Mouse (Mus musculus) limb, embryonic 12.5 days (tissue): ENCODE measurements at regions not wholly inside any gene's neighbourhood (a gene's known extent, or its start where the extent isn't known, plus 50 kb on each side); places are given as distances from the start of the nearest gene placed in this dataset.
A peak's percentile ranks its signal among the peaks of the same experiment; 100 is the strongest.

Experiments
- ATAC-seq: fragments of 200-750 bp; cut with Nextera tagmentation; 2 replicates; pipeline ENCODE4 v1.8.0; 2017; ENCODE audit warnings: low read depth, moderate TSS enrichment; ENCODE audit not compliant: insufficient number of reproducible peaks, insufficient read depth, low FRiP score, low TSS enrichment
- H3K27ac ChIP-seq: fragments of 300-500 bp; sonication (generic); 2 replicates; pipeline ENCODE4 v1.5.1; 2016; ENCODE audit warnings: mild to moderate bottlenecking, moderate library complexity
- H3K27me3 ChIP-seq: fragments of 300-500 bp; sonication (generic); 2 replicates; pipeline ENCODE4 v1.6.1; 2016; ENCODE audit warnings: mild to moderate bottlenecking, moderate library complexity
- H3K36me3 ChIP-seq: fragments of 300-500 bp; sonication (generic); 2 replicates; pipeline ENCODE4 v1.6.1; 2016; ENCODE audit warnings: mild to moderate bottlenecking, moderate library complexity
- H3K4me1 ChIP-seq: fragments of 300-500 bp; sonication (generic); replicated peaks from 2 replicates; pipeline ENCODE4 v1.6.1; 2016
- H3K4me2 ChIP-seq: fragments of 300-500 bp; sonication (generic); 2 replicates; pipeline ENCODE4 v1.6.1; 2016; ENCODE audit warnings: mild to moderate bottlenecking, moderate library complexity
- H3K4me3 ChIP-seq: fragments of 300-500 bp; sonication (generic); replicated peaks from 2 replicates; pipeline ENCODE4 v1.5.1; 2016; ENCODE audit warnings: mild to moderate bottlenecking
- H3K9ac ChIP-seq: fragments of 300-500 bp; sonication (generic); replicated peaks from 2 replicates; pipeline ENCODE4 v1.6.1; 2016; ENCODE audit warnings: mild to moderate bottlenecking, moderate library complexity
- H3K9me3 ChIP-seq: fragments of 300-500 bp; sonication (generic); 2 replicates; pipeline ENCODE4 v1.6.1; 2016; ENCODE audit warnings: mild to moderate bottlenecking, moderate library complexity
- WGBS: fragments of 180-500 bp; shearing (Covaris S2); methylation state at CpG from one replicate; pipeline ENCODE4 v1.1.7; 2016; 5-methylcytosine and 5-hydroxymethylcytosine counted together

- no peak overlapping the region for H3K4me3 ChIP-seq
- ATAC-seq, result no peak
- H3K4me1 ChIP-seq, result peaks cover 16% of the 10 kb centered on the region
- WGBS, result 86% methylated on average over 4 of the region's 4 CpGs
- H3K36me3 ChIP-seq, result no peaks in the 10 kb centered on the region
- no peaks in the 10 kb centered on the region for H3K9me3 ChIP-seq
- H3K9ac ChIP-seq, result no peak overlapping the region
- no peak overlapping the region for H3K4me2 ChIP-seq
- H3K27ac ChIP-seq, result no peak overlapping the region
- peaks cover 37% of the 10 kb centered on the region for H3K27me3 ChIP-seq
These were observed 628.9 kb downstream of the Zfp706 start for GRCm38 (mm10) chr15:36378640-36379039.

DNA sequence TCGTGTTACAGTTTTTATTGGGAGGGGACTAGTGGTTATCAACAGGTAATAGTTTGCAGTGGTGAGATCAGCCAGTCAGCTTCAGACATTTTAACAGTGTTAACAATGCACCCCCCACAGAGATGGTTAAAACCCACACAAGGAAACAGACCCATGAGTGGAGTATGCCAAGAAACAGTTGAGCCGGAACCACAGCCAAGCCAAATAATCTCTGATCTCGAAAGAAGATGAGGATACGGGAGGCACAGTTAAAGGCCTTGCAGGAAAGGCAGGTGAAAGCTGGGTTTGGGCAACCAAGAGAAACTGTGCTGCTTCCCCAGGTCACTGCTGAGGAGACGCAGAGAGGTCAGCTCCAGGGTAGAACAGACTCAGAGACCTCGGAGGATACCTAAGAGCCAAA is 631.0 kb downstream of the Zfp706 start:
- H3K36me3 ChIP-seq, result no peaks in the 10 kb centered on the region
- no peaks in the 10 kb centered on the region for H3K9me3 ChIP-seq
- H3K9ac ChIP-seq, result no peak overlapping the region
- peaks cover 23% of the 10 kb centered on the region for H3K27me3 ChIP-seq
- H3K4me1 ChIP-seq, result peaks cover 20% of the 10 kb centered on the region
- H3K4me3 ChIP-seq, result no peak overlapping the region
- no peak for ATAC-seq
- H3K4me2 ChIP-seq, result no peak overlapping the region
- no peak overlapping the region for H3K27ac ChIP-seq
- WGBS, result 77% methylated on average over 6 of the region's 6 CpGs

- Histone ChIP-seq H3K36me3 (no peaks in the 10 kb centered on the region), H3K27me3 (peaks cover 13% of the 10 kb centered on the region), H3K4me1 (peaks cover 16% of the 10 kb centered on the region), H3K4me2 (peak overlapping the region; percentile 73), H3K4me3 (peak overlapping the region; percentile 42; the same call in 1 of the 2 replicates), H3K9me3 (no peaks in the 10 kb centered on the region), H3K9ac (no peak overlapping the region), H3K27ac (no peak overlapping the region)
- no peak for ATAC-seq
- 3% methylated on average over 1 of the region's 1 CpGs for WGBS
These were observed 632.1 kb downstream of the Zfp706 start for GRCm38 (mm10) chr15:36375549-36375885.

GRCm38 (mm10) chr15:36374732-36375548 is 632.6 kb downstream of the Zfp706 start:
- Histone ChIP-seq H3K4me1 (peaks cover 16% of the 10 kb centered on the region), H3K4me2 (peak overlapping the region; percentile 73), H3K9me3 (no peaks in the 10 kb centered on the region), H3K27me3 (peaks cover 11% of the 10 kb centered on the region; the same call in 1 of the 2 replicates), H3K36me3 (no peaks in the 10 kb centered on the region), H3K9ac (peak overlapping the region; percentile 40; the same call in 1 of the 2 replicates), H3K4me3 (peak overlapping the region; percentile 42), H3K27ac (no peak overlapping the region)
- ATAC-seq, result peak; percentile 47; the same call in 1 of the 2 replicates
- 3% methylated on average over 20 of the region's 20 CpGs for WGBS

- ATAC-seq, result no peak
- Histone ChIP-seq H3K4me3 (peak overlapping the region; percentile 42), H3K9ac (peak overlapping the region; percentile 40; the same call in 1 of the 2 replicates), H3K36me3 (no peaks in the 10 kb centered on the region), H3K4me1 (peaks cover 16% of the 10 kb centered on the region), H3K27ac (no peak overlapping the region), H3K9me3 (no peaks in the 10 kb centered on the region), H3K4me2 (peak overlapping the region; percentile 73), H3K27me3 (peaks cover 11% of the 10 kb centered on the region; the same call in 1 of the 2 replicates)
- WGBS, result 12% methylated on average over 11 of the region's 11 CpGs
These were observed 633.5 kb downstream of the Zfp706 start for GRCm38 (mm10) chr15:36373900-36374611.

DNA sequence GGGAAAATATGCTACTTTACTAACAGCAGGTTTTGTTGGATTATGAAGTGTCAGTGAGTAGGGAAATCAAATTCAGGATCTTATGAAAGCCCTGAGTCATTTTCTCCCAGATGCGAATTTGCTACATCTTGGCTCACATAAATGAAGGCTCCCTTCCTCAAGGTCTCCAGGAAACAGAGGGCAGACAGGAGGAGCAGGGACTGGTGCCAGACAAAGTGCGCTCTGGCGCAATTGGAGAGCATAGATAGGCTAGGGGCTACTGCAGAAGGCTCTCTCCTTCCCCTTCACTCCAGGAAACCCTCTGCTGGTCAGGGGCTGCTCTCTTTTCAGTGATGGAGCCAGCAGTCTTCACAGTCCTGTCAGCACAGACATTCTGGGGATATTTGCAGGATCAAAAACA is 634.1 kb downstream of the Zfp706 start:
- Histone ChIP-seq H3K27me3 (peaks cover 7% of the 10 kb centered on the region; the same call in 1 of the 2 replicates), H3K4me3 (no peak overlapping the region), H3K4me2 (no peak overlapping the region), H3K9me3 (no peaks in the 10 kb centered on the region), H3K27ac (0 out of 2 replicates have a peak overlapping the region, but pooled peaks have one; percentile 29), H3K36me3 (no peaks in the 10 kb centered on the region), H3K9ac (no peak overlapping the region), H3K4me1 (peaks cover 16% of the 10 kb centered on the region)
- WGBS, result 44% methylated on average over 3 of the region's 3 CpGs
- no peak for ATAC-seq

DNA sequence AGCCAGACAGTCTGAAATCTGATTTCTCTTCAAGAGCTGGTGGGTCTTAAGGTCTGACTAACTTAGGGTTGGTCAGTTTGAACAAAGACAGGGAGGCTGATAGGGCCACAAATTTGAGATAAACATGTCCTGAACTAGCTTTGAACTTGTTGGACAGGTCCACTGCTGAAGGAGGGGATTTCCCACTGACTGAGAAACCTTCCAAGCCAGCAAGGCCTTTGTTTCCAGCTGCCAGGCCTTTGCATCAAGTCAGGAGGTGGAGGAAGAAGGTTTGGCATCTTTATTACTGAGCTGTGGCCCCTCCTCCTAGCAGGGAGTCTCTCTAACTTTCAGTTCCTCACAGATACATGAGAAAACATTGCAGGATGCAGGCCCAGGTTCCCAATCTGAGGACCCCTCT is 636.2 kb downstream of the Zfp706 start:
- H3K4me2 ChIP-seq, result no peak overlapping the region
- no peak overlapping the region for H3K27ac ChIP-seq
- H3K9ac ChIP-seq, result no peak overlapping the region
- H3K36me3 ChIP-seq, result no peaks in the 10 kb centered on the region
- no peak for ATAC-seq
- H3K27me3 ChIP-seq, result peaks cover 7% of the 10 kb centered on the region; the same call in 1 of the 2 replicates
- no peaks in the 10 kb centered on the region for H3K9me3 ChIP-seq
- H3K4me3 ChIP-seq, result no peak overlapping the region
- peaks cover 16% of the 10 kb centered on the region for H3K4me1 ChIP-seq

- Histone ChIP-seq H3K4me2 (no peak overlapping the region), H3K27me3 (peaks cover 5% of the 10 kb centered on the region; the same call in 1 of the 2 replicates), H3K36me3 (no peaks in the 10 kb centered on the region), H3K9ac (no peak overlapping the region), H3K27ac (no peak overlapping the region), H3K9me3 (no peaks in the 10 kb centered on the region), H3K4me1 (peaks cover 16% of the 10 kb centered on the region), H3K4me3 (no peak overlapping the region)
- no peak for ATAC-seq
- 84% methylated on average over 4 of the region's 4 CpGs for WGBS
These were observed 636.7 kb downstream of the Zfp706 start for GRCm38 (mm10) chr15:36370906-36371305.

DNA sequence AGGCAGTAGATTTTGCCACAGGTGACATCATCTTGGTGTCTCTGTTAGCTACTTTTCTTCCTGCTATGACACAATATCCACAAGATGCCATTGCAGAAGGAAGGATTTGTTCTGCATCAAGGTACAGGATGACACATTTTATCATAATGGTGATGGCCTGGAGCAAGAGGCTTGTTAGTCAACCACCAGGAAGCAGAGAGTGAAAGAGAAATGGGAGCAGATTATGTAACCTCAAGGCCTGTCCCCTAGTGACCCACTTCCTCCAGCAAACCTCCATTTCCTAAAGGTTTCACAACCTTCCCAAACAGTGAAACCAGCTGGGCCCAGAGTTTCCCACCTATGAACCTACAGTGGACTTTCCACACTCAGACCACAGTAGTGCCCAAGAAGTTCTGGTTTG is 640.3 kb downstream of the Zfp706 start:
- Histone ChIP-seq H3K4me1 (no peaks in the 10 kb centered on the region), H3K27me3 (no peaks in the 10 kb centered on the region), H3K27ac (no peak overlapping the region), H3K9me3 (no peaks in the 10 kb centered on the region), H3K4me2 (no peak overlapping the region), H3K4me3 (no peak overlapping the region), H3K36me3 (no peaks in the 10 kb centered on the region), H3K9ac (no peak overlapping the region)
- no peak for ATAC-seq

GRCm38 (mm10) chr15:36364757-36365156 is 642.8 kb downstream of the Zfp706 start:
- no peak overlapping the region for H3K4me2 ChIP-seq
- no peak overlapping the region for H3K4me3 ChIP-seq
- H3K27ac ChIP-seq, result no peak overlapping the region
- no peaks in the 10 kb centered on the region for H3K4me1 ChIP-seq
- H3K9me3 ChIP-seq, result no peaks in the 10 kb centered on the region
- no peak overlapping the region for H3K9ac ChIP-seq
- no peaks in the 10 kb centered on the region for H3K27me3 ChIP-seq
- ATAC-seq, result no peak
- no peaks in the 10 kb centered on the region for H3K36me3 ChIP-seq

DNA sequence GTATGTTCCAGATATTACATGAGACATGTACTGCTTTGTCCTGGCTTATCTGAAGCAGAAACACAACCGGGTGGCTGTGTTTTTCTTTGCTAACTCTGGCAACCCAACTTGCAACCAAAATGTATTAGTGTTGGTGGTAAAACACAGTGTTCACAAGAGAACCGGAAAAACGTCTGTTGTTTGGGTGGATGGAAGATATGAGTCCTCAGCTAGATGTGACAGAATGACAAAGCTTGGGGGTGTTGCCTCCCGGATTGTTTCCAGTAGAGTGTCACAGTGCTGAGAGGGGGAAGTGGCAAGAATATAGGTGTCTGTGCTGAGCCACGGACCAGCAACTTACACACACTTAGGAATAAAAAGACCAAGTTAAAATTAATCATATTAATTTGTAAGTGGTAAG is 643.5 kb downstream of the Zfp706 start:
- ATAC-seq, result no peak
- no peak overlapping the region for H3K4me2 ChIP-seq
- H3K4me1 ChIP-seq, result no peaks in the 10 kb centered on the region
- no peak overlapping the region for H3K27ac ChIP-seq
- H3K9me3 ChIP-seq, result no peaks in the 10 kb centered on the region
- WGBS, result 79% methylated on average over 5 of the region's 5 CpGs
- H3K27me3 ChIP-seq, result no peaks in the 10 kb centered on the region
- H3K4me3 ChIP-seq, result no peak overlapping the region
- no peaks in the 10 kb centered on the region for H3K36me3 ChIP-seq
- H3K9ac ChIP-seq, result no peak overlapping the region
